Mouse (Mus musculus): Measurements from ENCODE around the gene Scn8a. TPM values are rescaled to one million over a fixed set of nuclear protein-coding genes. Genes with fewer than 3 reads are reported as not detected.

The Scn8a gene
- polyA plus RNA-seq, 1 experiment from 2014 or later: 29.2 TPM

DNA sequence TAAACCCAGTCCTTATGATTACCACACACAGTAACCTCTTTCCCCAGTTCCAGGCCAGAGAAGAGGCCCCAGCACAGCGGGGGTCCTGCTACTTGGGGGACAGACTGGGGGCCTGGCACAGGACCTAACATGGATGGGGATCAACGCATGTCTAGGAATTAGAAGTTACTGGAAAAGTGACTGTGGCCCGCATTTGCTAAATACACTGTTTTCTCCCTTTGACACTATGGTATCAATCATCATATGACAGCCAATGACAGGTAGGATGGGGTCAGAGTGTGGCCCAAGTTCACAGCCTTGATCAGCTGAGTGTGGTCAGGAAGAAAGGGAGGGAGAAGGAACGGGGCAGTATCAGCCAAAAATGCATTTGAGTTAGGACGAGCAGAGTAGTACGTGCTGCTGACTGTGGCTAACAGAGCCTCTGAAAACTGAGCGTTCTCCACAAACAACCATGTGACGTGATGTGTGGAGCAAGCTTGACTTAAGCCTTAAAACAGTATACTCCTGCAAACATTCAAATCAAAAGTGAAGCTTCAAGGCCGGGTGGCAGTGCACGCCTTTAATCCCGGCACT lies 190.7 kb downstream of the Scn8a start:
- Histone ChIP-seq H3K9me3 (replicated peaks) (no peaks in the 10 kb centered on the region), H3K27me3 (replicated peaks) (0 out of 2 replicates have a peak, but pooled peaks cover 4% of the 10 kb centered on the region), H3K36me3 (no peaks in the 10 kb centered on the region), H3K9ac (replicated peaks) (no peak overlapping the region), H3K4me1 (peaks cover 27% of the 10 kb centered on the region), H3K4me3 (replicated peaks) (no peak overlapping the region), H3K27ac (replicated peaks) (0 out of 2 replicates have a peak overlapping the region, but pooled peaks have one; percentile 23), H3K4me2 (no peak overlapping the region)
- ATAC-seq (ENCODE audit: low FRiP score): no peak
- WGBS: 41% methylated on average over 11 of the region's 11 CpGs

DNA sequence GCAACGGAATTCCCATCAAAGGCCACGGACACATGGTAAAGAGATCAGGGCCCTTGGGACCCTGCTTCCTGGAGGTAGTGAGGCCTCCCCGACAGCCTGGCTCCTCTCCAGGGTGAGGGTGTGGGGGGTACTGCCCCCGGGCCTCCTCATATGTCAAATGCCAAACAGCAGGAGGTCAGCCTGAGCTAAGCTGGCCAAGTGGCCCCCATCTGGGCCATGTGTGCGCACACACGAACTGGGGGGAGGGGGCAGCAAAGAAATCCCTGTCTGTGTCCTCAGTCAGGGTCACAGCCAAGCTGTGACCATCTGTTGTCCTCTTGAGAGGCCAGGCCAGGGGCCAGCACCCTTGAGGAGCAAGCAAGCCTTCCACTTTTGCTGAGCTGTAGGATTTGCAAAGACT lies 195.4 kb downstream of the Scn8a start:
- no peak for ATAC-seq (ENCODE audit: low FRiP score)
- H3K36me3 ChIP-seq: no peaks in the 10 kb centered on the region
- no peak overlapping the region for H3K9ac ChIP-seq (replicated peaks)
- peaks cover 63% of the 10 kb centered on the region for H3K4me1 ChIP-seq
- no peak overlapping the region for H3K4me2 ChIP-seq
- H3K4me3 ChIP-seq (replicated peaks): no peak overlapping the region
- no peaks in the 10 kb centered on the region for H3K9me3 ChIP-seq (replicated peaks)
- no peak overlapping the region for H3K27ac ChIP-seq (replicated peaks)
- H3K27me3 ChIP-seq (replicated peaks): no peaks in the 10 kb centered on the region
- 21% methylated on average over 6 of the region's 6 CpGs for WGBS

DNA sequence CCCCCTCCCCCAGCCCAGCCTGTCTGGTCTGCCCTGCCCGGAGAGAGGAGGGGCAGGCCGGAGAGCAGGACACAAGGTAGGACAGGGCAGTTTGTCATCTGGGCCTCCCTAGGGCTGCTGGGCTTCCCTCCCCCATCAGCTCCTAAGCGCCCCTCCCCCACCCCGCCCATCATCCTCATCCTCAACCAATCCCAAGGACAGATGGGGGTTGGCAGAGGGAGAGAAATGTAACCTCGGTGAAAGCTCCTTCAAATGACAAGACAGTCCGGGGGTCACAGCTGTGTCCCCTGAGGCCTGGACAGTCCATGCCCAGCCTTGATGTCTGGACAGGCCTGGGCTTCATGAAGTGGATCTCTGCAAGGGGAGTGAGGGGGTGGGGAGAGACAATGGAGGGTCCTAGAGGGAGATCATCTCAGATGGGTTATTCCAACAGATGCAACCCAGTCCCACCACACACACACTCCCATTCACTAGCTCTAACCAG lies 196.7 kb downstream of the Scn8a start:
- ATAC-seq (ENCODE audit: low FRiP score): no peak
- Histone ChIP-seq H3K9ac (replicated peaks) (no peak overlapping the region), H3K4me2 (no peak overlapping the region), H3K4me3 (replicated peaks) (no peak overlapping the region), H3K27me3 (replicated peaks) (no peaks in the 10 kb centered on the region), H3K9me3 (replicated peaks) (no peaks in the 10 kb centered on the region), H3K27ac (replicated peaks) (no peak overlapping the region), H3K4me1 (peaks cover 70% of the 10 kb centered on the region), H3K36me3 (no peaks in the 10 kb centered on the region)
- WGBS: 9% methylated on average over 5 of the region's 6 CpGs

- Histone ChIP-seq H3K4me2 (no peak overlapping the region), H3K4me3 (replicated peaks) (no peak overlapping the region), H3K27ac (replicated peaks) (no peak overlapping the region), H3K27me3 (replicated peaks) (no peaks in the 10 kb centered on the region), H3K9me3 (replicated peaks) (no peaks in the 10 kb centered on the region), H3K4me1 (peaks cover 70% of the 10 kb centered on the region), H3K36me3 (no peaks in the 10 kb centered on the region), H3K9ac (replicated peaks) (no peak overlapping the region)
- WGBS: 19% methylated on average over 7 of the region's 9 CpGs
- ATAC-seq (ENCODE audit: low FRiP score): no peak
These were observed 197.4 kb downstream of the Scn8a start for GRCm38 (mm10) chr15:101066920-101067696.

- Histone ChIP-seq H3K4me1 (peaks cover 65% of the 10 kb centered on the region), H3K36me3 (no peaks in the 10 kb centered on the region), H3K9ac (replicated peaks) (no peak overlapping the region), H3K4me3 (replicated peaks) (no peak overlapping the region), H3K27me3 (replicated peaks) (no peaks in the 10 kb centered on the region), H3K27ac (replicated peaks) (no peak overlapping the region), H3K9me3 (replicated peaks) (no peaks in the 10 kb centered on the region), H3K4me2 (no peak overlapping the region)
- ATAC-seq (ENCODE audit: low FRiP score): no peak
- 53% methylated on average over 3 of the region's 3 CpGs for WGBS
These were observed 198.4 kb downstream of the Scn8a start for GRCm38 (mm10) chr15:101068029-101068428.

DNA sequence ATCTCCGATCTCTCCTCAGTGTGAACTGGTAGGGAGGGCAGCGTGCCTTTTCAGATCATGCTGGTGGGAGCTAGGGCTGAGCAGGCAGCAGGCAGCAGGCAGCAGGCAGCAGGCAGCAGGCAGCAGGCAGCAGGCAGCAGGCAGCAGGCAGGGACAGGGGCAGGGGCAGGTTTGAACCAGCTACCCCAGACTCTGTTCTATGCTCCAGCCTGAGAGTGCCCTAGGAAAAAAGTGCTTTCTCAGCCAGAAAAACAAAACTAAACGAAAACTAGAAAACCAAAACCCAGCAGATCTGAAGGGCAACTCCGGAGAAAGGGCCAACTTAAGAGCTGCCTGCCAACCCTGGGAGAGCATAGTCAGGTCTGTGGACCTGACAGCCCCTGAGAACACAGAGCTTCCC lies 199.0 kb downstream of the Scn8a start:
- Histone ChIP-seq H3K9me3 (replicated peaks) (no peaks in the 10 kb centered on the region), H3K9ac (replicated peaks) (no peak overlapping the region), H3K27ac (replicated peaks) (no peak overlapping the region), H3K27me3 (replicated peaks) (no peaks in the 10 kb centered on the region), H3K4me2 (no peak overlapping the region), H3K4me1 (peaks cover 65% of the 10 kb centered on the region), H3K36me3 (no peaks in the 10 kb centered on the region), H3K4me3 (replicated peaks) (no peak overlapping the region)
- 52% methylated on average over 4 of the region's 4 CpGs for WGBS
- ATAC-seq (ENCODE audit: low FRiP score): no peak

GRCm38 (mm10) chr15:101069641-101070190 lies 200.1 kb downstream of the Scn8a start:
- ATAC-seq (ENCODE audit: low FRiP score): no peak
- H3K9me3 ChIP-seq (replicated peaks): no peaks in the 10 kb centered on the region
- H3K4me1 ChIP-seq: peaks cover 71% of the 10 kb centered on the region
- no peak overlapping the region for H3K4me2 ChIP-seq
- no peaks in the 10 kb centered on the region for H3K36me3 ChIP-seq
- H3K4me3 ChIP-seq (replicated peaks): no peak overlapping the region
- no peaks in the 10 kb centered on the region for H3K27me3 ChIP-seq (replicated peaks)
- WGBS: 37% methylated on average over 9 of the region's 9 CpGs
- H3K27ac ChIP-seq (replicated peaks): no peak overlapping the region
- no peak overlapping the region for H3K9ac ChIP-seq (replicated peaks)

- ATAC-seq (ENCODE audit: low FRiP score): no peak
- WGBS: 34% methylated on average over 5 of the region's 5 CpGs
- H3K27ac ChIP-seq (replicated peaks): no peak overlapping the region
- H3K4me2 ChIP-seq: no peak overlapping the region
- no peak overlapping the region for H3K4me3 ChIP-seq (replicated peaks)
- no peak overlapping the region for H3K9ac ChIP-seq (replicated peaks)
- H3K36me3 ChIP-seq: no peaks in the 10 kb centered on the region
- no peaks in the 10 kb centered on the region for H3K27me3 ChIP-seq (replicated peaks)
- peaks cover 70% of the 10 kb centered on the region for H3K4me1 ChIP-seq
- H3K9me3 ChIP-seq (replicated peaks): no peaks in the 10 kb centered on the region
These were observed 201.1 kb downstream of the Scn8a start for GRCm38 (mm10) chr15:101070762-101071161.

DNA sequence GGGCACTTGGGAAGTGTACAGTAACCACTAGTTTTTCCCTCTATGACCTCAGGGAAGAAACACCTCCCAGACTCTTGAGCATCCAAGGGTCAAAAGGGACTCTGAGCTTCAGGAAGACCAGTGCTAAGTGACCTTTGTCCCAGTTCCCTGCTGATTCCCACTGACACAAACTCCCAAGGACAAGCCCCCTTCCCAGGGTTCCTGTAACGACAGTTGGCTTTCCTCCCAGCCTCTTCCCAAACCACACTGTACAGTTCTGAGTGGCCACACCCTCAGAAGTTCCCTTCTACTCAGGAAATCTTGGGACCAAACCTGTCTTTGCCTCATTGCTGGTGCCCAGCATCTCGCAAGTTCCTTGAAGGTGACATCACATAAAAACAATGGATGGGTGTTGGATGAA lies 203.1 kb downstream of the Scn8a start:
- H3K27ac ChIP-seq (replicated peaks): no peak overlapping the region
- H3K4me2 ChIP-seq: no peak overlapping the region
- 70% methylated on average over 2 of the region's 2 CpGs for WGBS
- H3K9me3 ChIP-seq (replicated peaks): no peaks in the 10 kb centered on the region
- no peaks in the 10 kb centered on the region for H3K27me3 ChIP-seq (replicated peaks)
- H3K4me1 ChIP-seq: peaks cover 72% of the 10 kb centered on the region
- no peak overlapping the region for H3K4me3 ChIP-seq (replicated peaks)
- no peak for ATAC-seq (ENCODE audit: low FRiP score)
- H3K36me3 ChIP-seq: no peaks in the 10 kb centered on the region
- H3K9ac ChIP-seq (replicated peaks): no peak overlapping the region

DNA sequence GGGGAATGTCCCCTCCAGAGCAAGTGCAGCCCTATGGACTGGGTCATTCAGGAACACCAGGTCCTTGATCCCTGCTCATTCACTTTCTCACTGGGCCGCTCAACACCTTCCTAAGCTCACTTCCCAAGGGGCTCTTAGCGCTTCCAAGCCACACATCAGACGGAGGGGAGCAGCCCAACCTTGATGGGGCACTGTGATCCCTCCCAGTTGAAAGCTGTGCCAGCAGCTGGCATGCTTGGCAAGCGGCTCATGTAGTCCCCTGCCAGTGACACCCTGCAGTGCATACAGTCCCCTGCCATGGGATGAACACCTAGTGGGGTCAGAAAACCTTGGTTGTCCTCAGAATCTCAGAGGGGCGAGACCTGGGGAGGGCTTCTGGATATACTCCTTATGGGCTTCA lies 204.4 kb downstream of the Scn8a start:
- ATAC-seq (ENCODE audit: low FRiP score): no peak
- WGBS: 59% methylated on average over 5 of the region's 5 CpGs
- Histone ChIP-seq H3K4me3 (replicated peaks) (no peak overlapping the region), H3K4me2 (no peak overlapping the region), H3K9me3 (replicated peaks) (no peaks in the 10 kb centered on the region), H3K4me1 (peaks cover 69% of the 10 kb centered on the region), H3K27ac (replicated peaks) (no peak overlapping the region), H3K27me3 (replicated peaks) (no peaks in the 10 kb centered on the region), H3K36me3 (no peaks in the 10 kb centered on the region), H3K9ac (replicated peaks) (no peak overlapping the region)

DNA sequence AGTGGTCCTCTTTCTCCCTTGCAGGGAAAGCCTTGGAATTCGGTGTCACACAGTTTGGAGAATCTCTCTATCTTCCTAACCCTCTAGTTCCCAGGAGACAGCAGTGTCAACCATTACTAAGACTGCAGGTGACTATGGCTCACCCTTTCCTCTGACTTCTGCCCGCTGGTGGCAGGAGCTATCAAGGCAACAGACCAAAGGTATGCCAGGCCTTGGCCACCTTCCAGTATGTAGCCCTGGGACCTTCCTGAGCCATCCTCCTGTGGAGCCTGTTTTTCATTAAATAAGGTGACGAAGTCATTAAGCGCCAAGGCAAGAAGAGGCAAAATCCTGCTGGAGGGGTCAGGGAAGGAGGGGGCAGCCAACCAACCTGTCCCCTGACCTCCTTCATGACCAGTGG lies 205.5 kb downstream of the Scn8a start:
- Histone ChIP-seq H3K27ac (replicated peaks) (peak overlapping the region; percentile 87; the same call in 1 of the 2 replicates), H3K27me3 (replicated peaks) (no peaks in the 10 kb centered on the region), H3K4me3 (replicated peaks) (no peak overlapping the region), H3K4me1 (peaks cover 63% of the 10 kb centered on the region), H3K9me3 (replicated peaks) (no peaks in the 10 kb centered on the region), H3K9ac (replicated peaks) (no peak overlapping the region), H3K36me3 (no peaks in the 10 kb centered on the region), H3K4me2 (peak overlapping the region; percentile 77)
- WGBS: 72% methylated on average over 4 of the region's 4 CpGs
- ATAC-seq (ENCODE audit: low FRiP score): no peak

GRCm38 (mm10) chr15:101075656-101076055 lies 206.0 kb downstream of the Scn8a start:
- Histone ChIP-seq H3K9ac (replicated peaks) (peak overlapping the region; percentile 61), H3K27me3 (replicated peaks) (no peaks in the 10 kb centered on the region), H3K27ac (replicated peaks) (peak overlapping the region; percentile 87), H3K4me3 (replicated peaks) (peak overlapping the region; percentile 66), H3K9me3 (replicated peaks) (no peaks in the 10 kb centered on the region), H3K4me2 (peak overlapping the region; percentile 77), H3K4me1 (peaks cover 61% of the 10 kb centered on the region), H3K36me3 (no peaks in the 10 kb centered on the region)
- ATAC-seq (ENCODE audit: low FRiP score): no peak
- WGBS: 28% methylated on average over 5 of the region's 5 CpGs
